Mouse (Mus musculus) thymus, postnatal 14 days (tissue): Measurements from ENCODE around the gene Ccdc162.

Source experiments
- DNase-seq: peaks from one replicate; pipeline ENCODE4 v3.0.0; 2021

Ccdc162 gene

GRCm38 (mm10) chr10:41573190-41573589, 143.2 kb downstream of the Ccdc162 start:
- peak; percentile 47 for DNase-seq

GRCm38 (mm10) chr10:41572274-41572673, 144.2 kb downstream of the Ccdc162 start:
- no peak for DNase-seq

GRCm38 (mm10) chr10:41571065-41571464, 145.4 kb downstream of the Ccdc162 start:
- no peak for DNase-seq

- no peak for DNase-seq
Observed at GRCm38 (mm10) chr10:41568306-41568705, 148.1 kb downstream of the Ccdc162 start.

- DNase-seq: no peak
Observed at GRCm38 (mm10) chr10:41565141-41565540, 151.3 kb downstream of the Ccdc162 start.

- DNase-seq: no peak
Observed at GRCm38 (mm10) chr10:41561701-41562395, 154.6 kb downstream of the Ccdc162 start.

- no peak for DNase-seq
Observed at GRCm38 (mm10) chr10:41558401-41558800, 158.0 kb downstream of the Ccdc162 start.

- no peak for DNase-seq
Observed at GRCm38 (mm10) chr10:41555081-41555480, 161.4 kb downstream of the Ccdc162 start.

GRCm38 (mm10) chr10:41553711-41554110, 162.7 kb downstream of the Ccdc162 start:
- DNase-seq: no peak

- DNase-seq: peak; percentile 92
Observed at GRCm38 (mm10) chr10:41552847-41553589, 163.4 kb downstream of the Ccdc162 start.

GRCm38 (mm10) chr10:41552319-41552718, 164.1 kb downstream of the Ccdc162 start:
- peak; percentile 33 for DNase-seq

- DNase-seq: no peak
Observed at GRCm38 (mm10) chr10:41550711-41551110, 165.7 kb downstream of the Ccdc162 start.

- no peak for DNase-seq
Observed at GRCm38 (mm10) chr10:41546396-41547165, 169.9 kb downstream of the Ccdc162 start.

GRCm38 (mm10) chr10:41545224-41545755, 171.1 kb downstream of the Ccdc162 start:
- DNase-seq: no peak

- DNase-seq: no peak
Observed at GRCm38 (mm10) chr10:41544481-41545190, 171.8 kb downstream of the Ccdc162 start.

- DNase-seq: no peak
Observed at GRCm38 (mm10) chr10:41543844-41544243, 172.6 kb downstream of the Ccdc162 start.

GRCm38 (mm10) chr10:41543439-41543838, 173.0 kb downstream of the Ccdc162 start:
- no peak for DNase-seq

GRCm38 (mm10) chr10:41542057-41542456, 174.4 kb downstream of the Ccdc162 start:
- DNase-seq: no peak

- DNase-seq: no peak
Observed at GRCm38 (mm10) chr10:41538986-41539385, 177.4 kb downstream of the Ccdc162 start.

GRCm38 (mm10) chr10:41537983-41538330, 178.5 kb downstream of the Ccdc162 start:
- DNase-seq: no peak

GRCm38 (mm10) chr10:41537226-41537982, 179.0 kb downstream of the Ccdc162 start:
- DNase-seq: no peak

- DNase-seq: no peak
Observed at GRCm38 (mm10) chr10:41536714-41537113, 179.7 kb downstream of the Ccdc162 start.
